In the genomic region with DNA sequence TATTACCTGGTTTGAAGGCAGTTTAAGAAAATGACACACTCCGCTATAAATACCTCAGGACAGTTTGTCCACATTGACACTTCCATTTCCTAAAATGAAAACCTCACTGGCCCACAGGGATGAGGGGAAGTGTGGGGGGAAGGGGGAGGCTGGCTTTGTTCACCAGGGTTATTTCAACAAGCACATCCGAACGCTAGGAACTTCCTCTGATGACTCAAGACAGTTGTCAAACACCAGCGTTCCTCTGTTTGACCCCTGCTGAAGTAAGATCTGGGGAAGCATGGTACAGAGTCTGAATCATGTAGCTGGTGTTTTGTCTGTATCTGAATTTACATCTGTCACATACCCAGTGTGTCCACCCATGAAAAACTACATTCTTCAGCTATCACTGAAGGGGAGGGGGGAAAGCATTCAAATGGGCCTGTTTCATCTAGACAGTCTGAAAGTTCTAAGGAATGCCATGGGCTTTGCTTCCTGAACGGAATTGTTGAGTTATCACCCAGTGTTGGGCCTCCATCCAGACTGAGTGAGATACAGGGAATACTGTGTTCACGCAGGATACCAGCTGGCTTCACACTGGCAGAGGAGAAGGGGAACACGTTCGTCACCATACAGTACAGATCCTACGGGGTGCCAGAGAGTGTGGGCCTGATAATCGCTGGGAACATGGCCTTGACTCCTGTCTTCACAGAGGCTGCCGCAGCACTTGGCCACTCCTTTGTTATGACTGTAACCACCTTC, we compare ENCODE assay signal across 8 mouse cellular contexts. TPM values are rescaled to one million over a fixed set of nuclear protein-coding genes. Genes with fewer than 3 reads are reported as not detected.
DNase-seq lines count a peak whose midpoint lies in the region; ATAC-seq lines count a peak whose summit lies in the region.

No protein-coding gene starts in this region.

- H3K36me3 ChIP-seq in heart, embryonic 11.5 days (ENCODE audit: control insufficient read depth, insufficient read depth, low read length), result no peaks in the 10 kb centered on the region
- no peaks in the 10 kb centered on the region for H3K36me3 ChIP-seq in midbrain, embryonic 15.5 days (replicated peaks)

- H3K27ac ChIP-seq in heart, embryonic 11.5 days (ENCODE audit: low read depth, low read length), result peak overlapping the region; percentile 25; the same call in 1 of the 2 replicates
- no peak overlapping the region for H3K27ac ChIP-seq in midbrain, embryonic 15.5 days

- no peaks in the 10 kb centered on the region for H3K27me3 ChIP-seq in heart, embryonic 11.5 days (ENCODE audit: control insufficient read depth, insufficient read depth, low read length)
- no peaks in the 10 kb centered on the region for H3K27me3 ChIP-seq in midbrain, embryonic 15.5 days (replicated peaks)

- no peak overlapping the region for H3K4me2 ChIP-seq in heart, embryonic 11.5 days
- no peak overlapping the region for H3K4me2 ChIP-seq in midbrain, embryonic 15.5 days

- ATAC-seq in heart, embryonic 11.5 days (replicated peaks; ENCODE audit: insufficient number of reproducible peaks, low FRiP score, low TSS enrichment), result peak; percentile 42; the same call in 1 of the 2 replicates
- no peak for ATAC-seq in midbrain, embryonic 15.5 days (replicated peaks)

- 48% methylated on average over 11 of the region's 11 CpGs for WGBS in heart, embryonic 11.5 days (ENCODE audit: insufficient replicate concordance)
- WGBS in midbrain, embryonic 15.5 days, result 76% methylated on average over 11 of the region's 11 CpGs

- no peak overlapping the region for H3K9ac ChIP-seq in heart, embryonic 11.5 days (ENCODE audit: low read depth, low read length)
- H3K9ac ChIP-seq in midbrain, embryonic 15.5 days, result no peak overlapping the region

- no peak overlapping the region for H3K4me3 ChIP-seq in heart, embryonic 11.5 days (ENCODE audit: low read depth, low read length)
- H3K4me3 ChIP-seq in midbrain, embryonic 15.5 days, result no peak overlapping the region

- H3K4me1 ChIP-seq in heart, embryonic 11.5 days (ENCODE audit: control insufficient read depth, insufficient read depth, low read length), result peaks cover 21% of the 10 kb centered on the region
- no peaks in the 10 kb centered on the region for H3K4me1 ChIP-seq in midbrain, embryonic 15.5 days

- peak; percentile 55 for DNase-seq in ovary, adult 18-20 months (ENCODE audit: low spot score)
- DNase-seq in ovary, postnatal 14 days (ENCODE audit: low spot score), result no peak
- DNase-seq in adrenal gland, postnatal 10 days, result peak; percentile 57
- DNase-seq in kidney, postnatal 10 days, result peak; percentile 74
- peak; percentile 29 for DNase-seq in mesoderm, embryonic 11.5 days (ENCODE audit: low read depth, low spot score)
- no peak for DNase-seq in cerebellum, adult 11-12 months

- no peaks in the 10 kb centered on the region for H3K9me3 ChIP-seq in heart, embryonic 11.5 days (replicated peaks; ENCODE audit: control insufficient read depth, low read length)
- H3K9me3 ChIP-seq in midbrain, embryonic 15.5 days, result no peaks in the 10 kb centered on the region

RNA-seq across cellular contexts. Expression of a gene that starts 40.9 kb away (rescaled TPM):
- total RNA-seq in adrenal gland, postnatal 10 days (2021), result 10 to 100 TPM; 25.3 to 34.4 TPM
- polyA plus RNA-seq in heart, embryonic 11.5 days (2014; fragmentation: Nextera tagmentation; extraction: Ambion mirVana), result 19.3 and 25.1 TPM in 2 replicates
- polyA plus RNA-seq in midbrain, embryonic 15.5 days (2015; fragmentation: Nextera tagmentation; extraction: Ambion mirVana), result 20.7 and 25.9 TPM in 2 replicates

Comparison
In these comparisons a context has a peak if more than half of its experiments do, and no peak if none do; other contexts are left out.
1. DNase-seq: peak in ovary, adult 18-20 months (single experiment), adrenal gland, postnatal 10 days (single experiment), kidney, postnatal 10 days (single experiment) and mesoderm, embryonic 11.5 days (single experiment); none in ovary, postnatal 14 days (single experiment) and cerebellum, adult 11-12 months (single experiment).